Mouse (Mus musculus): ENCODE data around the gene Ccdc105.

DNA sequence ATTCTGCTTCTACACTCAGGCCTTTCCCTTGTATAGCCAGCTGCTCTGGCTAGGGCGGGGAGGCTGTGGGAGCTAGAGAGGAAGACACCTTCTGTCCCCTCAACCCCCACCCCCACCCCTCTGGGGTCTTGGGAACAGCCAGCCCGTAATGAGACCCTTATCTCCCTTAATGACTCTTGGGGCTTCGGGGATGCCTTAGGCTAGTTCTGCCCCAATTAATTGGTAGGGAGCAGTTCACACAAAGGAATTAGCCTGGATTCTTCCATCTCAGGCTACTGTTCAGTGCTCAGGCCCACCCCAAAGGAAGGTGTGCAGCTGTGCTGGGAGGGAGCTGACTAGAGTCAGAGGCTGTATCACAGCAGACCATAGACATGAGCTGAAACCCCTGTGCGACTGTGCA, 23.0 kb upstream of the Ccdc105 start:
- TF ChIP-seq EP300 (IDR thresholded peaks at IDR 0.05; ENCODE audit: low read depth) (no peak), CTCF (IDR thresholded peaks at IDR 0.05; ENCODE audit: low read depth) (no peak)

Data from liver, embryonic 14.5 days (tissue).